Mouse (Mus musculus) cerebellum, adult 9-11 months (tissue): ENCODE measurements at regions not wholly inside any gene's neighbourhood (a gene's known extent, or its start where the extent isn't known, plus 50 kb on each side); places are given as distances from the start of the nearest gene placed in this dataset.
A peak's percentile ranks its signal among the peaks of the same experiment; 100 is the strongest.

Experiments
- DNase-seq: peaks from one replicate; pipeline ENCODE4 v3.0.0; 2022

DNA sequence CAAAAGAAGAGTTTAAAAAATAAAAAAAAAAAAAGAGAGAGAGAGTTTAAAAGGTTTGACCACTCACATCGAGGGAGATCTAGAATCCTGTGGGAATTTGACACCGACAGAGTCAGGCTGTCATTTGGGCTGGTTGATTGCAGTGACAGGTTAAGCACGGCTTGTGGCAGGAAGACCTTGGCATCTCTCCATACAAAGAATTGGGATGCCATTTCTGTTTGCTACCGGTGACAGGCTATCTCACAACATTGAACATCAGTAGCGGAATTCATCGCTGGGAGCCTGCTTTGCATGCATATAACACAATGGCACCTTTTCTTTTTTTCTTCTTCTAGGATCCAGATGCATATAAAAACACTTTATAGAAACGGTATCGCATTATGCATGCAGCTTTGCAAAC, 53.7 kb upstream of the Gm26657 start:
- no peak for DNase-seq

DNA sequence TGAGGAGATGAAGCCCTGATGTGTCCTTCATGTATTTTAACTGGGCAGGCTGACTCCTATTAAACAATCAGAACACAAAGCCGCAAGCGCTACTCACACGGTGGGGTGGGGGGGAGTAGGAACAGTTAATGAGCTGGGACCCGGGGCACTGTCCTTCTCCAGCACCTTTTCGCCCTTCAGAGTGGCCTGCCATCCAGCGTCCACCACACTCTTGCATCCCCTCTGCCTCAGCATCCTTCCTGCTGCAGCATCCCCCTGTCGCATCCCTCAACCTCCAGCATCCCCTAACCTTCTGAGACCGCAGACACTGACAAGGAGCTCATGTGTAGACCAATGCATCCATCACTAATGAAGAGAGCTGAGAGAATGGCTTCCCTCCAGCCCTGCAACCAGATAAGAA, 54.2 kb upstream of the Gm26657 start:
- no peak for DNase-seq

DNA sequence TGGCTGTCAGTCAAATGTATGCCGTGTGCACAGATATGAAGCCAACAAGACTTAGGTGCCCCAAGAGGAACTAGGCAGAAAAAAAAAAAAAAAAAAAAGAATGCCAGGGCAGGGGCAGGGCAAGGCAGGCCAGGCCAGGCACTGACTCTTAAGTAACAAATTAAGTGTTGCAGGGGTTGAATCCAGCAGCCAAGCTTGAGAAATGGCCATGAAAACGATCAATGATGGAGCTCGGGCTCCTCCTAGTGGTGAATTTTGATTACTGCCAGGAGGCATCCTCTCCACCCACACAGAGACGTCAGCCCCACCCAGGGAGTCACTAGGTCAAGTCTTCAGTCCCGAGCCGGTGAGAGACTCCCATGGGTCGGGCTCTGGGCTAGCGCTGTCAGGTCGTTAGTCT, 54.7 kb upstream of the Gm26657 start:
- DNase-seq: peak; percentile 64

DNA sequence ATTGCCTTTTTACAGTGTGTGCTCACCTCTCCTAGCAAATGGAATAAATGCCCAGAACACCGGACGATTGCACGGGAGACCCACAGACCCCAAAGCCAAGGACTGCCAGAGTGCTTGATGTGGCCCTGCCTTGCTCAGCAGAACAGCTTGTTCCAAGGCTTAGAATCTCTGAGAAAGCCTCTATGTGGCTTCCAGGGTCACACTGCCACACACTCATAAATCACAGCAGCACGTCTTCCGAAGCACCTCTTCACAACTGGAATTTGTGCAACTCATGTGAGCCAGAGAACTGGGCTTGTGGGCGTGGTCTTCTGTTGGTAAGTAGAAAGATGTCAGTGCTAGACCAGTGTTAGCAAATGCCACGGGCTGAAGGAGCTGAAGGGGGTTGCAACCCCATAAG, 55.8 kb upstream of the Gm26657 start:
- no peak for DNase-seq

DNA sequence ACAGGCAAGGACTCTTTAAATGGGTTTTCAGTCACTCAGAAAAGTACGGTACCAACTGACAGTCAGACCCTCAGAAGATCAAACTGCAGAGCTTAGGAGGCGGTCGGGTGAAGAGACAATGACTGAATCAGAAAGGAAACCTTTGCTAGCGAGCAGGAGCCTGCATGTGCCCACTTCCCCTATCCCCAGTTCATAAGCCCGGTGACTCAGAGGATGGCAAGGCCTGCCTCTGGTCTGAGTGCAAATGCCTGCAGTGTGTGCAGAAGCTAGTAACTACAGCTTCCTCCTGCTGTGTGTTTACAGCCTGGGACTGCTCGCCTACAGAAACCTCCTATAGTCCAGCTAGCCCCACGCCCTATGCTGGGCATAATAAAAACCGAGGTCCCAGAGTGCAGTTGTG, 58.7 kb upstream of the Gm26657 start:
- no peak for DNase-seq

DNA sequence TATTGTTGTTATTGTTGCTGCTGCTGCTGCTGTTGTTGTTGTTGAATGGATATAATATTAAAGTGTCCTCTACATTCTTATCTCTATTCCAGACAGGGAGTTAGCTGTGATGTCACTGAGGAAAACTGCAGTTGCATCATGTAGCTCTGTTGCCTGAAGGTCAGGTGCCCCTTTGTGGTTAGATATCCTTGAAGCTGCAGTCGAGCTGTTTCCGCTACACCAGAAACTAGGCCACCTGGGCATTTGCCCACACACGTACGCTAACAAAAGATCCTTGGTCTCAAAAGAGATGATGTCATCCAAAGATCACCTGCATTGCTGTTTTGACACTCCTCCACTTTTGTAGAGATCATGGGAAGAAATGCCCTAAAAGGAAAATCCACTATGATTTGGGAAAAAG, 66.0 kb upstream of the Gm26657 start:
- no peak for DNase-seq

DNA sequence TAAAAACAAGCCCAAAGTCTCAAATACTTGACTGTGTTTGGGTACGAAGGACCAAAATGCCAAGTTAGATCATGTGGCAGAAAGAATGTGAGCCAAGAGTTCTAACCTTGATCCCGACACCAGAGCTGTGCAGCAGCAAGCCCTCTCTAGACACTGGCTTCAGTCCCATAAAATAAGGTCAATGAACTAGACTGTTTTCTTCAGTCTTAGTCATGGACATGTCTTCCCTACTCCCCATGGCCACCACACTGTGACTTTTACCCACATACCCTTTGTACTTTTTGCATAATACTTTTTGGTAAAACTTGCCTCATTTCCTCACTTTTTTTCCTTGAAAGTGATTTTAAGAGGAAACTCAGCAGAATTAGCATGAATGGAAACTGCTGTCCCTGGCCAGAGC, 74.9 kb upstream of the Gm26657 start:
- DNase-seq: no peak

DNA sequence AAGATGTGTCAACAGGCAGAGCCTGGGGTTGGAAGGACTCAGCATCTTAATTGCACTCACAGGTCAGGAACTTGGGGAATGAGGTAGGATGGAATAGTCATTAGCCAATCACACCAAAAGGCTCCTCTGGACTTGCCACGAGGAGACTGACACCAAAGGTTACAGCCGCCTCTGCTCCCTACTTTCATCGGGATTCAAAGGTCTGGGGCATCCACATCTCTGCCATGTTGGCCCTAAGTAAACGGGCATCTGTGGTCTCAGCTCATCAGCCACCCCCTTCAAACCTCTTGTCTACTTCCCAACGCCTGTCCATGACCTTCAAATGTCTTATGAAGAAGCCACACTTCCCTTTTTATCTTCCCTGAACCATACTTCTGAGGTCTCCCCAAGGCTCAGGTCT, 78.1 kb upstream of the Gm26657 start:
- no peak for DNase-seq

DNA sequence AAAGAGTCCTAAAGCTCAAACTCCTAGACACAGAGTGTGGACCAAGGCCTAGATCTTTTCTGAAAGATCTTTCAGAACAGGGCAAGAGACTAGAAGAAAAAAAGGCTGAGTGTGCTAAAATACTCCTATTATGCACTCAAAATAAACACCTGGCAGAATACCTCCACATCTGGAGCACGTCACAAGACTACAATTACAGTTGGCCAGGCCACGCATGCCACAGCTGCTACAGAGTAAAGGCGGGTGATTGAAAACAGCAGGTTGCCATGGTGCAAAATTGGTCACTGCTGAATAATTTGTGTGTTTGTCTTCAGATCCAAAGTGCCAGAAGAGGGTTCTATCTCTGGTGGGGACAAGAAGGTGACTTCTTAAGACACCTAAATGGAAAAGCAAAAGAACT, 82.8 kb upstream of the Gm26657 start:
- DNase-seq: no peak

DNA sequence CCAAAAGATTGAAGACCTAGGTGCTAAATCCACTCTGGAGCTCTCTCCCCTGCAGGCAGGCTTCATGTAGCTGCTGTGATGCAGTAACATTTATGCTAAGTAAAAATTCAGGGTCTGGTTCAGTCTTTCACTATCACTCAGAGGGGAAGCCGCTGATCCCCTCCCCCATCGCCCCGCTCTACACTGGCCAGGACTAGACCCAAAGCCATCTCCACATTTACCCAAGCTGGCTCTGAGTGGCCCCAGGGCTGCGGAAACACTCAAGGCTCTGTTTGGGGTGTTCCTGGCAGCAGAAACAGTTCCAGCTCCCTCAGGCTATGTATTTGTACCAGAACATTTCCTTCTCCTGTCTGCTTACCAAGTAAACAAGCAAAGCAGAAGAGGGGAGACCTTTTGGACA, 85.5 kb upstream of the Gm26657 start:
- peak; percentile 22 for DNase-seq

DNA sequence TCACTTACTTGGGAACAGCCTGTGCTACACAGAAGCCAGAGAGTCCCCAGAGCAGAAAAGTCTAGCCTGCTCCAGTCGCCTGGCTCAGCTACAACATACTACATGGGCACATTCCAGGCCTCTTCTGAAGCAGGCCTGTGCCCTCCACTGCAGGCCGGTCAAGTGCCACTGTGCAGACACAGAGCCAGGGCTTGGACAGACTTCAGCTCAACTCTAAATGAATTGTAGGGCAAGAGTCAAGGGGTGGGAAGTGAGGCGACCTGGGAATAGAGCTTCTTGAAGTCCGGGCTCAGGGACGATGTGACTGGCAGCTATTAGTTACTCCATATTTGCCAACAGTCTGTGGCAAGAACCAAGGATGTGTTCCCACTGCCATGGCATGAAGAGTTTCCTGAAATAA, 87.1 kb upstream of the Gm26657 start:
- no peak for DNase-seq

DNA sequence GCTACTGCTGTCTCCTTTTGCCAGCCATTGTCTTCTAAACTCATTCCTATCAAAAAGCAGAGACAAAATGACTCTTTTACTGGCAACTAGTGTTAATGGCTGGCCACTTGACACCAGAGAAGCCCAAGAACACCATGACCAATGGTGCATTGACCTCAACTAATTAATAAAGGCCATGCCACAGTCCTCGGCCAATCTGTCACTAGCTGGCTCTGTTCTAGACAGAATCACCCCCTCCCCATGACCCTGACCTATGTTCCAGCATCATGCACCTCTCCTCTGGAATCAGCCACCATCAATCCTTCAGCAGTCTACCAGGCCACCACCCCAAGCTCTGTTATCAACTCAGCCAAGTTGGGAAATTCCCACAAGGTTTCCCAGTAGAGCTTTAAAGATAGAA, 90.1 kb upstream of the Gm26657 start:
- no peak for DNase-seq

DNA sequence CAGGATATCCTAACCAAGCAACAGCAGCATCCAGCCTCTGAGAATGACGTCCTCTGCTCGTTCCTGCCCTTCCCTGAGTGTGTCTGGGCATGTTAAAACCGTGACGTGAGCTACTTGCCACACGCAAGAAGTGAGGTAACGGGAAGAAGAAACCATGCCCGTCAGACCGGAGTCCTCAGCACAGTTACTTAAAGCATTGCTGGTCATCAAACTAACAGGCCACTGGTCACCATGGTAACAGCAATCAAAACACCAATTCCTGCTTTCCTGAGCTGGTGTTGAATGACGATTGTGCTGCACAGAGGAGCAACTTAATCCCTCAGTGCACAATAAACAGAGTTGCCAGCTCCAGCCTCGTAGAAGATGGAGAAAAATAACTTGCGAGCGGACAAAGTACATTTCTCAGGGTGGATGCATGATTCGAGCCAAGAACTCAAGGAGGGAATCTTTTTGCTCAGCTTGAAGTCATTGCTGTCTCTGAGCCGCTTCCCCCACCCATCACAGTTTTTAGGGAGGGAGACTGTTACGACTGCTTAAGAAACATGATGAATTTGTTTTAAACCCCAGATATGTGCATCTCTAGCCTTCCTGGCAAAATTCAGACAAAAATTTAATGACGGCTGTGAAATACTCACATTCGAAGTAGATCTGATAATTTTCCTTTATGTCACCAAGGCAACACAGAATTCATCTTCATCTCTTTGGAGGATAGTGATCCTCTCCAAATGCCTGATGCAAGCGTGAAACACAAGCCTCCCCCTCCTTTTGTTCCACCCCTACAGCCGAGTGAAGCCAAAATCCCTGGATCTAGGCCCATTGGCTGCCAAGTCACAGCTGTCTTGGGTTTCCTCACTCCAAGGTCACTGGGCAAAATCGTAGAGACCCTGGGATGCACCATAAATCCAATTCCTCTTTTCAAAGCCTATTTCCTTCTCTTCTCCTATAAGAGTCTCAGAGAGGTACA, 95.6 kb upstream of the Gm26657 start:
- peak; percentile 4 for DNase-seq

DNA sequence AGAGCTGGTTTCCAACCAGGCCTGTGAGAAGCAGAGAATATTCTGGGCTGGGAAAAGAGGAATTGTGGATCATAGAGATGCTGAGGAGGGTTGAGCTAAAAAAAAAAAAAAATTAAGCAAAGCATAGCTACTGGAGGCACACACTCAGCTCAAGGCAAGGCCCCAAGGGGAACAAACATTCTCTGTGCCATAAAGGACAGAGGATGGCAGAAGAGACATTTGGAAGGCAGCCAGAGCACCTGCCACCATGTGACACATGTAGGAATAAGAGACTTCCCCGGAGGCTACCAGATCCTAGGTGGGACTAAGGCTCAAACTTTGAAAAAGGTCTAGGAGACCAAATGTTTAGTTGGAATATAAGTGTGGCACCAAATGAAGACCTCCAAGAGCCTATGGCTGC, 96.4 kb upstream of the Gm26657 start:
- DNase-seq: no peak

DNA sequence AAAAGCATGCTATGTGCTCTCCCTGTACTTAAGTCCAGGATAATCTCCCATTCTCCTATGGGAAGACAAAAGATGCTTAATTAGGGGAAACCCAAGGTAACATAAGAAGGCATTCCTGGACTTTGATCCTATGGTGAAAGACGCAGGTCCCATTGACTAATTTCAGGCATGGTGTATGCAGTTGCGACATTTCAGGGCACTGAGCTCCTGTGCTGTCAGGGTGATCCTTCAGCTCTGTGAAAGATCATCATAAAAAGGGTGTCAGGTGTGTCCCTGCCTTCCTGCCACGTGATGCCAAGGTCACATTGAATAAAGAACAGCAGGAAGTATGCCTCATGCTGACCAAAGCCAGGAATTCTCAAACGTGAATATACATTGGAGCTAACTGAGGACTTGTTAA, 100.2 kb upstream of the Gm26657 start:
- no peak for DNase-seq

DNA sequence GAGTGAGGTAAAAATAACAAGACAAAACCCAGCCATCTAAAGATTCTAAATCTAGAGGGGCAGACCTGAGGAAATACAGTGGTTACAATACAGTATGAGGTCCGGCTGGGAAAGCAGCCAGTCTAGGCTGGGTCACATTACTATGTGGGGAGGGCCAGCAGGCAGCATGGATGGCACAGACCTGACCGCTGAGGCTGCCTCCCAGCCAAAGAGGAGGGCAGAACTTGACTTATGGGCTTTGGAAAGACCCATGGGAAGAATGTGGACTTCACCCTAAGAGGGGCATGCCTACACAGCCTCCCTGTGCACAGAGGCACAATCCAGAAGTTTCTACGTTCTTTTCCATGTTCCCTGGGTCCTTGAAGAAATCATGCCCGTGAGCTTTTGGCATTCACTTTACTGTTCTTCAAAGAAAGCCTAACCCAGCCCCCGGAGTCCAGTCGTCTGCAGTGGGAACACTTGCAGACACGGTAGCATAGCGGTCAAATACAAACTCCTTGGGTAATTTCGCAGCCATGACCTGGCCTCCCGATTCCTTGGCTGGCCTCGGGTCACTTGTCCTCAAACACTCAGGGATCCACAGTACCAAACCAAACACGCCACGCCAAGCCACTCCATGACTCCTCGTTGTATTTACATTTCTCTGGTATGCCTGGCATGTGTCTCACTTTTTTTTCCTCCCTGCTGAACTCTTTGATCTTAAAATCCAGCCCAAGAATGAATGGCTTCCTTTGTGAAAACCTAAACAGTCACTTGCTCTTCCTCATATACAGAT, 101.0 kb upstream of the Gm26657 start:
- DNase-seq: no peak

DNA sequence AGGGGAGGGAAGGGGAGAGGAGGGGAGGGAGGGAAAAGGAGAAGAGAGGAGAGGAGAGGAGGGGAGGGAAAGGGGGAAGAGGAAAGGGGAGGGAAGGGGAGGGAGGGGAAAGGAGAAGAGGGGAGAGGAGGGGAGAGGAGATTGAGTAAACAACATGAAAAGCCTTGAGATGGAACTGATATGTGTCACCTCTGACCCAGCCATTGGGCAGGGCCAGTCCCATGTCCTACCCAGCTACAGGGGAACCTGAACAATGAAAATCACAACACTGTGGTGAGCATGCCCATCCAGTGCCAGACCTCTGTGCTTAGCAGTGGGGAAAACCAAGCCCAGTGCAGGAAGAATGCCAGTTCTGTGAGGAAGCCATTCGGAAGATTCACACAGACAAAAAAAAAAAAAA, 103.6 kb upstream of the Gm26657 start:
- DNase-seq: no peak

DNA sequence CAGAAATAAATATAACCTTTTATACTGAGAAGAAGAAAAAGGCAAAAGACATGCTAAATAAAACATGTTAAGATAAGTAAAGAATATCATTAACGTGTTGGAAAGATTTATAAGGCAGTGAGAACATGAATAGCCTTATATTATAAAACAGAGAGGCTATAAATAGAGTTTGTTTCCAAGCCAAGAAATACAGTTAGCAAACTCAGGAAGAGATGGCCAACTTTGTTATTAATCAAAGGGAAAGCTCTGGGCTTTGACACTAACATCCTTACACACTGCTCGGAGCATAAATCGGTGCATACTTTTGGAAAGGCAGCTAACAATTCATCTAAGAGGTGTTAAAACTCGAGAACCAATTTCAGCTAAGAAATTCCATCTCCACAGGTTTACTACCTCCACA, 106.3 kb upstream of the Gm26657 start:
- no peak for DNase-seq

DNA sequence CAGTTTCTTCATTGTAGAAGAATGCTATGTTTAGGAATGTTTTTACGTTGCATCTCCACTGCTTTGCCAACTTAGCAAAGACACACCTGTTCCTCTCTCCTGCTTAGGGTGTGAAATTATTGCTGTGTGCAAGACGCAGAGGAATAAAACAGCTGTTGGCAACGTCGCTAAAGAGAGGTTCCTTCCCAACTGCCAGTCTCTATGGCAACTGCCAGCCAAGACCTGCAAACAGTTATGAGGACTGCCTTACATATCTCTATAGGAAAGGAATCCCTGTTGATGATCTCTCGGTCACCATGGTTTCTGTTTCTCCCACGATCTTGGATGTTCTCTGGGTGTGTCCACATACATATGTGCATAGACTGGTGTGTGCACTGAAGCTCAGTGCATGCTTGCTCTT, 109.6 kb upstream of the Gm26657 start:
- DNase-seq: no peak

DNA sequence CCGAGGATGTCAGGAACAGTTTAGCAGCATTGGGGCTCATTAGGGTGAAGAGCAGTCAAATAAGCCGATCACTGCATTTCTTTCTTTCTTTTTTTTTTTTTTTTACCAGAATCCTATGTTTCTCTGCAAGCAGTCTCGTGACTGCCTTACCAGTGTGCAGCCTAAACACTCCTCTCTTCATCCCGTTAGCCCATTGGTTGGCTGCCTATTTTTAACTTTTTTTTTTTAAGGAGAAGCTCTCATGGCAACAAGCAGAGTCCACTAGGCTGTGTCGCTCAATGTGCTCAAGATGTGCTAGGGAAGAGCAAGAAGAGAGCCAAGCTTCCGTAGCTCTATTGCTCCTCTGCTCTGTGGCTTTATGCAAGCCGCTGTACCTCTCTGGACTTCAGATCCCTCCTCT, 112.7 kb upstream of the Gm26657 start:
- DNase-seq: no peak

DNA sequence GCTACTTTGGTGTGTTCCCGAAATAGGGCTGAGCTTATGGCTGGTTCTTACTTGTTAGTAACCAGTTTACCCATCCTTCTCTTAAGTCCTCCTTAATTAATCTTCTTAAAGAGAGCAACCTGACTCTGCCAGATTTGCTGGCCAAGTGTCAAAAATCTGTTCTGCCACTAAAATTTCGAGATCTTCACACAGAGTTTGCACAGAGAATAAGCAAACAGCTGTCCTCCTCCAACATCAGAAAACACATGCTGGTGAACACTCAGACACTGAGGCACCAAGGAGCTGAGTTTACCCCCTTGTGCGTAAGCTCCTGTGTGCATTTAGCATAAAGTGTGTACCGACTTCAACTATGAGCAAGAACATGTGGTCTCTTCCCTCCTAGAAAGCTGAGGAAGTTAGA, 118.1 kb upstream of the Gm26657 start:
- DNase-seq: no peak

DNA sequence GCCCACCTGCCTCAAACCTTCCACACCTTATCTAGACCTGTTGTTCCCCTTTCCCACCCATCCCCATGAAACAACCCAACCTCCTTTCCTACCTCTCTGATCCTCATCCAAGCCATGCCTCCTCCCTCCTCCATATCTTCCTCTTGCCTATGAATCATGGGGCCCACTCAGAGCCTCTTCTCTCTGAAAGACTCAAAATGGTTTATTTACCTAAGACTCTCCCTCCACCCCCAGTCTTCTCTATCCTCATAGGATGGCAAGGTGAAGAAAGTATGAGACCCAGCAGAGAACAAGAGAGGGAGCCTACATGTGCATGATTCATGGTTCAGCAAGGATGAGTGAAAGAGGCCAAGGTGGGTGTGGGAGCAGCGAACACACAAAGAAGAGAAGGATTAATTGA, 118.5 kb upstream of the Gm26657 start:
- DNase-seq: no peak

DNA sequence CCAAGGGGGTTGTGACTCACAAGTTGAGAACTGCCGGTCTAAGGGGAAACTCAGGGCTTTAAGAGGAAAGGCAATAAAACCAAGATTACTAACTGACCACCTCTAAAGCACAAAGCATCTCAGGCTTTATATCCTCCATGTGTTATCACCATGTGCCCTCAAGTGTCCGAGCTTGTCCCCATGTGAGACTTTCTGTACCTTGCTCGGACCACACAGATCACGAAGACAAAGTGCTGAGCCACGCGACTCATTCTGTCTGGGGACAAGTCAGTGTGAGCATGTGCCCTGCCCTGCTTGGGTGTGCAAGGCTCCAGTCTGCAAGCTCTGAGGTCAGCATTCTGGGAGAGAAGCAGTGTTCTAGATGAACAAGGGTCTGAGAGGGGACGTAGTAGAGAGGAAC, 119.2 kb upstream of the Gm26657 start:
- DNase-seq: no peak

DNA sequence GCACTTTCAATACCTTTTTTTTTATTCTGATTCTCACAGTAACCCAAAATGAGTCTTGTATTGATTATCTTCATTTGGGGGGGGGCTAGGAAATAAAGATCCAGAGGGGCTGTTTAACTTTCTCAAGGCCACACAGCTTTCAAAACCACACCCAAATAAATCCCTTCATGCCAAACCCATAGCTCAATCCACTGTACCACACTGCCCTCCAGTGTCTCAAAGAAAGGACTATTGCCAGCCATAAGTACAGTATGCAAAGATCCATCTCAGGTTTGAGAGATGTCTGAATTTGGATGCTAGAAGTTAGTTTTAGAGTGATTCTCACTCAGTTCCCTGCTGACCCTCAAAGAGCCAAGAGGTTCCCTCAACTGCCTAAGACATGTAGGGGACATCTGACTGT, 120.1 kb upstream of the Gm26657 start:
- no peak for DNase-seq
